ENCODE assay signal across 26 mouse cellular contexts in the genomic region with DNA sequence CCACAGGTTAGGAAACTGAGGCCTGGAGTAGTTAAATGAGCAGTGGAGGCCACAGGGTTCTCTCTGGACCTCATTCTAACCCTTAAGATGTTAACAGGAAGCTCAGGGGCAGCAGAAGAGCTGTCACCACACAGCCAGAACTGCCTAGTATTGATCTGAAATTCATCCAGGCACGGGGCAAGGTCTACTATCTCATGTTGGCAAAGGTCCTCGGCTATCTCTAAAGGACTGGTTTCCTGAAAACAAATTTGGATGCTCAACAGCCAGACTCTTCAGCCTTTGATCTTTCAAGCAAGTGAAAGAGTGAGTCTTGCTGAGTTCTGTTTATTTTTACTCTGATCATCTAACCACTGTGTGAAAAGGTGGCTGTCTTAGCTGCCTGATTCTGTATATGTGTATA.
"Had no signal": no experiment of that assay in that cellular context is flagged by ENCODE, and none has a peak within 500 bp of the region (broad histone marks: within the 10 kb centered on the region; RNA-seq: fewer than 3 reads in every experiment).

No protein-coding gene starts in this region.

- ATAC-seq: forebrain, postnatal 0 days; hindbrain, postnatal 0 days had no signal

- H3K4me3 ChIP-seq: gastrocnemius, adult 2 months; heart, embryonic 10.5 days; heart, embryonic 12.5 days; hindbrain, embryonic 13.5 days; hindbrain, embryonic 15.5 days; kidney, embryonic 15.5 days; limb, embryonic 13.5 days; limb, embryonic 15.5 days; liver, embryonic 13.5 days; liver, embryonic 15.5 days had no signal

- DNase-seq: forebrain, postnatal 0 days; gastrocnemius, postnatal 10 days; gastrocnemius, postnatal 25 days; heart, adult 18-20 months; heart, postnatal 10 days; heart, postnatal 36 days; kidney, adult 11 months; kidney, adult 2 months; kidney, adult 9 months; kidney, postnatal 14 days; kidney, postnatal 36 days; layer of hippocampus, adult 9-11 months; layer of hippocampus, postnatal 36 days; left cerebral cortex, postnatal 4 days; liver, embryonic 13.5 days had no signal

- H3K4me1 ChIP-seq: heart, embryonic 10.5 days; heart, embryonic 12.5 days; hindbrain, embryonic 13.5 days; hindbrain, embryonic 15.5 days; kidney, embryonic 15.5 days; limb, embryonic 13.5 days; limb, embryonic 15.5 days; liver, embryonic 13.5 days had no signal

- H3K27ac ChIP-seq: heart, embryonic 10.5 days; hindbrain, embryonic 13.5 days; hindbrain, embryonic 15.5 days; hindbrain, postnatal 0 days; kidney, embryonic 15.5 days; kidney, postnatal 0 days; limb, embryonic 13.5 days; limb, embryonic 15.5 days; liver, embryonic 13.5 days; liver, embryonic 15.5 days had no signal

- H3K4me2 ChIP-seq: heart, embryonic 12.5 days; hindbrain, embryonic 13.5 days; hindbrain, embryonic 15.5 days; kidney, embryonic 15.5 days; limb, embryonic 13.5 days; limb, embryonic 15.5 days; liver, embryonic 13.5 days; liver, embryonic 15.5 days had no signal

- H3K9ac ChIP-seq: forebrain, postnatal 0 days; heart, embryonic 12.5 days; hindbrain, embryonic 13.5 days; hindbrain, embryonic 15.5 days; kidney, embryonic 15.5 days; limb, embryonic 13.5 days; limb, embryonic 15.5 days; liver, embryonic 13.5 days; liver, embryonic 15.5 days had no signal

- H3K9me3 ChIP-seq: heart, embryonic 10.5 days; heart, embryonic 12.5 days; hindbrain, embryonic 13.5 days; hindbrain, embryonic 15.5 days; kidney, embryonic 15.5 days; limb, embryonic 13.5 days; limb, embryonic 15.5 days; liver, embryonic 13.5 days; liver, embryonic 15.5 days had no signal

- H3K27me3 ChIP-seq: heart, embryonic 12.5 days; hindbrain, embryonic 13.5 days; hindbrain, embryonic 15.5 days; kidney, embryonic 15.5 days; limb, embryonic 13.5 days; limb, embryonic 15.5 days; liver, embryonic 13.5 days; liver, embryonic 15.5 days had no signal
